Mouse (Mus musculus): ENCODE data around the gene Cnp. TPM values are rescaled to one million over a fixed set of nuclear protein-coding genes. Genes with fewer than 3 reads are reported as not detected.

The Cnp gene
- polyA plus RNA-seq, 1 experiment from 2014 or later = 31.4 TPM

GRCm38 (mm10) chr11:100640159-100640906 is 65.6 kb downstream of the Cnp start:
- H3K36me3 ChIP-seq (ENCODE audit: insufficient read depth, low read length) = no peaks in the 10 kb centered on the region
- DNase-seq (ENCODE audit: low spot score) = peak; percentile 56
- TF ChIP-seq CTCF (IDR thresholded peaks at IDR 0.05) (peak; percentile 71), EP300 (IDR thresholded peaks at IDR 0.05) (no peak)
- ATAC-seq = no peak
- 0 out of 2 replicates have a peak, but pooled peaks cover 7% of the 10 kb centered on the region for H3K27me3 ChIP-seq (replicated peaks; ENCODE audit: insufficient read depth, low read length)
- no peaks in the 10 kb centered on the region for H3K9me3 ChIP-seq (ENCODE audit: low read length)
- no peaks in the 10 kb centered on the region; the same call in 1 of the 2 replicates for H3K4me1 ChIP-seq (ENCODE audit: insufficient read depth, low read depth, low read length)
- 9% methylated on average over 44 of the region's 52 CpGs for WGBS
- H3K9ac ChIP-seq (replicated peaks; ENCODE audit: low read depth) = no peak overlapping the region
- H3K27ac ChIP-seq (ENCODE audit: low read length) = no peak overlapping the region
- H3K4me2 ChIP-seq (replicated peaks; ENCODE audit: low read depth, low read length) = peak overlapping the region; percentile 49
- H3K4me3 ChIP-seq (ENCODE audit: low read depth, low read length) = 0 out of 2 replicates have a peak overlapping the region, but pooled peaks have one; percentile 15

Other genes starting within 250 kb of the Cnp start
- not detected in 2 replicates for gene Gast, start 240.5 kb upstream of the Cnp start, polyA plus RNA-seq (2015; fragmentation: Nextera tagmentation; extraction: Ambion mirVana)
- gene Hap1, start 218.8 kb upstream of the Cnp start, polyA plus RNA-seq (2015; fragmentation: Nextera tagmentation; extraction: Ambion mirVana) = 6.4 and 6.5 TPM in 2 replicates
- gene Jup, start 177.1 kb upstream of the Cnp start, polyA plus RNA-seq (2015; fragmentation: Nextera tagmentation; extraction: Ambion mirVana) = 231 and 251 TPM in 2 replicates
- 44.9 and 47.1 TPM in 2 replicates for gene P3h4, start 160.1 kb upstream of the Cnp start, polyA plus RNA-seq (2015; fragmentation: Nextera tagmentation; extraction: Ambion mirVana)
- gene Fkbp10, start 159.2 kb upstream of the Cnp start, polyA plus RNA-seq (2015; fragmentation: Nextera tagmentation; extraction: Ambion mirVana) = 75.6 and 86.5 TPM in 2 replicates
- 56.3 and 57.6 TPM in 2 replicates for gene Nt5c3b, start 133.1 kb upstream of the Cnp start, polyA plus RNA-seq (2015; fragmentation: Nextera tagmentation; extraction: Ambion mirVana)
- gene Klhl10, start 133.0 kb upstream of the Cnp start, polyA plus RNA-seq (2015; fragmentation: Nextera tagmentation; extraction: Ambion mirVana) = 0.38 and 0.43 TPM in 2 replicates
- 3.6 and 4.1 TPM in 2 replicates for gene Klhl11, start 102.2 kb upstream of the Cnp start, polyA plus RNA-seq (2015; fragmentation: Nextera tagmentation; extraction: Ambion mirVana)
- 85.7 and 92.9 TPM in 2 replicates for gene Acly, start 46.9 kb upstream of the Cnp start, polyA plus RNA-seq (2015; fragmentation: Nextera tagmentation; extraction: Ambion mirVana)
- gene Ttc25, start 29.3 kb upstream of the Cnp start, polyA plus RNA-seq (2015; fragmentation: Nextera tagmentation; extraction: Ambion mirVana) = 3.5 and 4.9 TPM in 2 replicates
- gene Nkiras2, start 44.3 kb downstream of the Cnp start, polyA plus RNA-seq (2015; fragmentation: Nextera tagmentation; extraction: Ambion mirVana) = 58.6 and 59.9 TPM in 2 replicates
- gene Dnajc7, start 45.3 kb downstream of the Cnp start, polyA plus RNA-seq (2015; fragmentation: Nextera tagmentation; extraction: Ambion mirVana) = 99.1 and 113 TPM in 2 replicates
- gene Zfp385c, start 117.6 kb downstream of the Cnp start, polyA plus RNA-seq (2015; fragmentation: Nextera tagmentation; extraction: Ambion mirVana) = not detected in 2 replicates
- 3.1 and 3.3 TPM in 2 replicates for gene Dhx58, start 129.4 kb downstream of the Cnp start, polyA plus RNA-seq (2015; fragmentation: Nextera tagmentation; extraction: Ambion mirVana)
- 14.2 and 14.5 TPM in 2 replicates for gene Kat2a, start 137.6 kb downstream of the Cnp start, polyA plus RNA-seq (2015; fragmentation: Nextera tagmentation; extraction: Ambion mirVana)
- gene Hspb9, start 138.9 kb downstream of the Cnp start, polyA plus RNA-seq (2015; fragmentation: Nextera tagmentation; extraction: Ambion mirVana) = 0.51 TPM in 1 of 2 replicates, not detected in the other
- 25.3 and 30.4 TPM in 2 replicates for gene Rab5c, start 163.3 kb downstream of the Cnp start, polyA plus RNA-seq (2015; fragmentation: Nextera tagmentation; extraction: Ambion mirVana)
- gene Kcnh4, start 185.0 kb downstream of the Cnp start, polyA plus RNA-seq (2015; fragmentation: Nextera tagmentation; extraction: Ambion mirVana) = 0.04 TPM in 1 of 2 replicates, not detected in the other
- gene Hcrt, start 188.0 kb downstream of the Cnp start, polyA plus RNA-seq (2015; fragmentation: Nextera tagmentation; extraction: Ambion mirVana) = not detected in 2 replicates
- gene Ghdc, start 196.1 kb downstream of the Cnp start, polyA plus RNA-seq (2015; fragmentation: Nextera tagmentation; extraction: Ambion mirVana) = 4.9 and 6.4 TPM in 2 replicates